Mouse (Mus musculus) liver, postnatal 0 days (tissue): Measurements from ENCODE around the gene March10. TPM values are rescaled to one million over a fixed set of nuclear protein-coding genes. Genes with fewer than 3 reads are reported as not detected.
A peak's percentile ranks its signal among the peaks of the same experiment; 100 is the strongest.

Source experiments
- ATAC-seq: fragments of 200-750 bp; cut with Nextera tagmentation; 2 replicates; pipeline ENCODE4 v1.8.0; 2017; ENCODE audit warnings: mild to moderate bottlenecking, moderate library complexity
- DNase-seq: peaks from one replicate; pipeline ENCODE4 v3.0.0-alpha.2; 2016
- H3K27ac ChIP-seq: fragments of 300-500 bp; sonication (generic); 2 replicates; pipeline ENCODE4 v1.5.1; 2014; ENCODE audit warnings: antibody characterized with exemption, moderate library complexity, mild to moderate bottlenecking, low read depth
- H3K27me3 ChIP-seq: fragments of 300-500 bp; sonication (generic); 2 replicates; pipeline ENCODE4 v1.6.1; 2014; ENCODE audit warnings: low read length, control low read depth, mixed read lengths; ENCODE audit not compliant: insufficient read depth
- H3K36me3 ChIP-seq: fragments of 300-500 bp; sonication (generic); replicated peaks from 2 replicates; pipeline ENCODE4 v1.6.1; 2014; ENCODE audit warnings: mild to moderate bottlenecking, control low read depth, low read length, moderate library complexity, mixed read lengths; ENCODE audit not compliant: insufficient read depth
- H3K4me1 ChIP-seq: fragments of 300-500 bp; sonication (generic); 2 replicates; pipeline ENCODE4 v1.6.1; 2014; ENCODE audit warnings: antibody characterized with exemption, mild to moderate bottlenecking, control low read depth; ENCODE audit not compliant: insufficient read depth
- H3K4me2 ChIP-seq: fragments of 300-500 bp; sonication (generic); 2 replicates; pipeline ENCODE4 v1.6.1; 2014; ENCODE audit warnings: low read depth, mild to moderate bottlenecking, low read length, moderate library complexity, mixed read lengths
- H3K4me3 ChIP-seq: fragments of 300-500 bp; sonication (generic); 2 replicates; pipeline ENCODE4 v1.5.1; 2014; ENCODE audit warnings: low read depth, low read length
- H3K9ac ChIP-seq: fragments of 300-500 bp; sonication (generic); replicated peaks from 2 replicates; pipeline ENCODE4 v1.6.1; 2014; ENCODE audit warnings: mild to moderate bottlenecking, moderate library complexity
- H3K9me3 ChIP-seq: fragments of 300-500 bp; sonication (generic); 2 replicates; pipeline ENCODE4 v1.6.1; 2016; ENCODE audit warnings: mild to moderate bottlenecking, control low read depth, low read length, mixed read lengths
- CTCF ChIP-seq: sonication (generic); IDR thresholded peaks from 2 replicates; pipeline ENCODE4 v1.5.1; 2016; ENCODE audit warnings: antibody characterized with exemption, low read depth
- EP300 ChIP-seq: IDR thresholded peaks from 2 replicates; pipeline ENCODE4 v1.6.1; 2016; ENCODE audit warnings: antibody characterized with exemption, low read depth, mild to moderate bottlenecking
- WGBS: fragments of 180-500 bp; shearing (Covaris S2); extraction: QIAGEN DNeasy Blood & Tissue Kit; methylation state at CpG from one replicate; pipeline ENCODE4 v1.1.7; 2014; ENCODE audit not compliant: insufficient replicate concordance; 5-methylcytosine and 5-hydroxymethylcytosine counted together
- polyA plus RNA-seq: library from polyadenylated mRNA; unstranded; fragments of >200 nt; fragmentation: Nextera tagmentation; extraction: Ambion mirVana; gene quantifications from 2 replicates; pipeline ENCODE4 v1.2.1, GENCODE M21; 2015

March10 gene
- polyA plus RNA-seq, 1 experiment from 2014 or later = not detected

DNA sequence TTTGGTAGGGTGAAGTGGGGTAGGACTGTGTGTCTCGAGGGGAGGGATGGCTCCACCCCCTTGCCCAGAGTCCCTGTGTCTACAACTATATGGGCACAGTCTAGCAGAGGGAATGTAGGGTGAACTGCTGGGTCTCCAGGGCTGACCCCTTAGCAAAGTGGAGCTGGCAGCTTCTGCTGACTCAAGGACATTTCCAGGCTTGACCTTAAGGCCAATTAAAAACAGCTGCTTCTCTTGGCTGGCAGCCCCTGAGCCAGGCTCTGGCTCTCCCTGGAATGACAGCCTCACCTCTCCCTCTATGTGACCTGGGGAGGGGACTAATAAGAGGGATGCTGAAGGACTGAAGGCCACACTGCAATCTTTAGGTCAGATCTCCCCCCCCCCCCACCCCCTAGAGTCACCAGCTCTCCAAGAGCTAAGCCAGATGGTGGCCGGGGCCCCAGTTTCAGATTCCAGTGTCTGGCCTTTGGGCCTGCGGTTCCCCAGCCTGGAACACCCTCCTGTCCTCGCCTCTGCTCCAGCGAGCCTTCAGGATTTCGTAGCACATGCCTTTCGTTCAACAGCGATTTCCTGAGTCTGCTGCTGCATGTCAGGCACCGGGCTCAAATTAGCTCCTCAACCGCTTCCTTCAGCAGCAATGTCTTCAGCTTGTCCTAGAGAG is 143.4 kb downstream of the March10 start:
- no peak overlapping the region for H3K27ac ChIP-seq
- no peaks in the 10 kb centered on the region for H3K27me3 ChIP-seq
- 35% methylated on average over 10 of the region's 10 CpGs for WGBS
- H3K4me1 ChIP-seq = no peaks in the 10 kb centered on the region; the same call in none of the 2 replicates
- H3K9me3 ChIP-seq = no peaks in the 10 kb centered on the region
- H3K9ac ChIP-seq = no peak overlapping the region
- ATAC-seq (no peak), DNase-seq (no peak)
- TF ChIP-seq EP300 = no peak
- TF ChIP-seq CTCF = no peak
- H3K36me3 ChIP-seq = no peaks in the 10 kb centered on the region
- H3K4me2 ChIP-seq = no peak overlapping the region
- no peak overlapping the region for H3K4me3 ChIP-seq

DNA sequence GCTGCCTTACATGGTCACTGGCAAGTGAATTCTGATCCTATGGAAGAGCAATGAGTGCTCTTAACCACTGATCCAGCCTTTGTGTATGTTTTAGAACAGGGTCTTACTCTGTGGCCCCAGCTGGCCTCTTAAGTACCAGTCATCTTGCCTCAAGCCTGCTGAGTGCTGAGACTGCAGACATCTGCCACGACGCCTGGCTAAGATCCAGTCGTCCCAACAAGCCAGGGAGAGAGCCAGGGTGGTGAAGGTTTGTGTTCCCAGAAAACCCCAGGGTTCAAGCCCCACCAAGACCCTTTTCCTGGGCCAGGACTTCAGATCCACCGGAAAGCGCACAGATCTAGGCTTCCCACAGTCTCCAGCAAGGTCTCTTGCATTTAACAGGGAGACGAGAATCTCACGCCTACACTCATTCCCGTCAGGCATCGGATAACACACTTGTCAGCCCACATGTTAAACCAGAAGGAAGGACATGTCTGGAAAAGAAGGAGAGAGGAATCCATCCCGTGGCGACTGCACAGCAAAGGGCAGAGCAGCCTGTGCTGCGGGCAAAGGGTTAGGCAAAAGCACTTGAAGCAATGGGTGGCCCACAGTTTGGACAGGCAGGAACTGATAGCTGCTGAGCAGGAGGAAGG is 144.1 kb downstream of the March10 start:
- DNase-seq (no peak), ATAC-seq (no peak)
- 62% methylated on average over 12 of the region's 12 CpGs for WGBS
- H3K36me3 ChIP-seq = no peaks in the 10 kb centered on the region
- H3K4me3 ChIP-seq = no peak overlapping the region
- no peaks in the 10 kb centered on the region; the same call in none of the 2 replicates for H3K4me1 ChIP-seq
- H3K27me3 ChIP-seq = no peaks in the 10 kb centered on the region
- H3K9me3 ChIP-seq = no peaks in the 10 kb centered on the region
- H3K27ac ChIP-seq = no peak overlapping the region
- TF ChIP-seq EP300 (no peak), CTCF (no peak)
- no peak overlapping the region for H3K9ac ChIP-seq
- H3K4me2 ChIP-seq = no peak overlapping the region

DNA sequence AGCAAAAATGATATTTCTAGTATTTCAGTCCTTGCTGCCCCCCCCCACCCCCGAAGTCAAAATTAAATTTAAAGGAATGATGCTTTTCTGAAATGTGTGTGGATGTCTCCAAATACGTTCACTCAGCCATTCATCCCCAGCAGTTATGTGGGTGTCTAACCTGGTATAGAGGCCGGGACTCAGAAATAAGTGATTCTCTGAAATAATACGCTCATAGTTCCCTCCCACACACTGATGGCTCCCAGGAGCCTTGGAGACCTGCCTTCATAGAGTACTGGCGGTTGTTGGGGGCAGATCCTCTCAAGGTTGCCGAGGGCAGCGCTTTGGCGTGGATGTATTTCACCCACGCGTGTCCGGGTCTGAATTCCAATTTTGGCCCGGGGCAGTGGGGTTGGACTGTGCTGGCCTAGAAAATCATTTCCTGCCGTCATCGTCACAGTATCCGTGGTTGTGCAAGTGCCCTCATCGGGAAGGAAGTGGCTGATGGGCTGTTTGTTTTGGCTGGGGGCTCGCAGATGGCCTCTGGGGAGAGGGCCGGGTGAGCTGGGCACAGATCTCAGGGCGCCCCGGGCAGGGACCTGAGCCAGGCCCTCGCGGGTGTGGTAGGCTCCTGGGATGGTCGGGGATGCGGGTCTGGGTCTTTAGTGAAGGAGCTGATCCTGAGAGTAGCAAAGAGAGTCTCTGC is 145.1 kb downstream of the March10 start:
- no peak for TF ChIP-seq EP300
- no peak for TF ChIP-seq CTCF
- Histone ChIP-seq H3K9me3 (no peaks in the 10 kb centered on the region), H3K27me3 (no peaks in the 10 kb centered on the region), H3K4me1 (no peaks in the 10 kb centered on the region; the same call in none of the 2 replicates), H3K9ac (no peak overlapping the region; the same call in 1 of the 2 replicates), H3K4me2 (peak overlapping the region; percentile 47), H3K36me3 (no peaks in the 10 kb centered on the region), H3K27ac (0 out of 2 replicates have a peak overlapping the region, but pooled peaks have one; percentile 22), H3K4me3 (no peak overlapping the region)
- 22% methylated on average over 24 of the region's 24 CpGs for WGBS
- DNase-seq (peak; percentile 26), ATAC-seq (0 out of 2 replicates have a peak, but pooled peaks have one; percentile 15)

Other genes with a start within 250 kb of the March10 start
- 0.25 and 0.32 TPM in 2 replicates for gene Mrc2, start 164.1 kb downstream of the March10 start, polyA plus RNA-seq
- gene Tanc2, start 133.3 kb upstream of the March10 start, polyA plus RNA-seq = 1.5 and 1.8 TPM in 2 replicates